Mouse (Mus musculus) erythroblast, embryonic 14.5 days (primary cell): ENCODE results near the gene A730071L15Rik.

Experiments used
- GATA1 ChIP-seq: IDR thresholded peaks from 2 replicates; pipeline ENCODE4 v1.6.1; 2012; ENCODE audit warnings: low read length, inconsistent platforms, mixed read lengths
- TAL1 ChIP-seq: IDR thresholded peaks from 3 replicates; pipeline ENCODE4 v1.6.1; 2012; ENCODE audit warnings: low read length, inconsistent platforms, mixed read lengths

DNA sequence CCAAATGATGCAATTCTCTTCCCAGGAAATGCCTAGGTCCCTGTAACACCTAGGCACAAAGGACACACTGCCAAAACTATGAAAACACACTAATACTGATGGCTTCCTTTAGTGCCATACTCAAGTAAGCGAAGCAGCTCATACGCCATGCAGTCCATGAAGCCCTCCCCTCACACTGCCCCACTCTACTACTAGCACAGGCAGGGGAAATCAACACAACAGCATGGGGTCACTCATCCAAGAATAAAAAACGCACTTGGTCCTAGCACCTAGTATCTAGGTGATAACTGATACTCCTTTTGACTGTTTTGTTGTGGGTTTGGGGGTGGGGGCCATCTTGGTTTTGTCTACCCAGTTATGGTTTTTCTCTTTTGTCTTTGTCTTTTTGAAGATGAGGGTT, 12.4 kb upstream of the A730071L15Rik start:
- TF ChIP-seq GATA1 (no peak), TAL1 (no peak)
